ENCODE assay signal across 10 mouse cellular contexts in genomic region chr7:24845713-24846112, GRCm38 (mm10). TPM values are rescaled to one million over a fixed set of nuclear protein-coding genes. Genes with fewer than 3 reads are reported as not detected.
DNase-seq lines count a peak whose midpoint lies in the region; ATAC-seq and TF ChIP-seq lines count a peak whose summit lies in the region.
"Had no signal": no experiment of that assay in that cellular context is flagged by ENCODE, and none has a peak within 500 bp of the region (broad histone marks: within the 10 kb centered on the region; RNA-seq: fewer than 3 reads in every experiment).

No protein-coding gene starts in this region.

- no peaks in the 10 kb centered on the region for H3K36me3 ChIP-seq in kidney, postnatal 0 days (ENCODE audit: insufficient read depth, low read length)
- no peaks in the 10 kb centered on the region for H3K36me3 ChIP-seq in kidney, embryonic 16.5 days (ENCODE audit: insufficient read depth, low read length)
- H3K36me3 ChIP-seq in forebrain, embryonic 15.5 days, result no peaks in the 10 kb centered on the region
- H3K36me3 ChIP-seq in midbrain, embryonic 14.5 days (ENCODE audit: control insufficient read depth, insufficient read depth, low read length), result no peaks in the 10 kb centered on the region
- H3K36me3 ChIP-seq: embryonic facial prominence, embryonic 13.5 days; lung, embryonic 15.5 days had no signal

- no peaks in the 10 kb centered on the region for H3K4me1 ChIP-seq in kidney, postnatal 0 days (replicated peaks; ENCODE audit: insufficient read depth, low read length)
- H3K4me1 ChIP-seq in kidney, embryonic 16.5 days (ENCODE audit: insufficient read depth, low read length), result 0 out of 2 replicates have a peak, but pooled peaks cover 4% of the 10 kb centered on the region
- peaks cover 4% of the 10 kb centered on the region for H3K4me1 ChIP-seq in forebrain, embryonic 15.5 days
- no peaks in the 10 kb centered on the region for H3K4me1 ChIP-seq in midbrain, embryonic 14.5 days (ENCODE audit: control insufficient read depth, insufficient read depth, low read length)
- H3K4me1 ChIP-seq: embryonic facial prominence, embryonic 13.5 days; lung, embryonic 15.5 days had no signal

- no peak overlapping the region for H3K4me2 ChIP-seq in kidney, postnatal 0 days (ENCODE audit: low read length)
- H3K4me2 ChIP-seq in kidney, embryonic 16.5 days (replicated peaks; ENCODE audit: low read depth, low read length), result no peak overlapping the region
- no peak overlapping the region for H3K4me2 ChIP-seq in forebrain, embryonic 15.5 days (replicated peaks)
- no peak overlapping the region for H3K4me2 ChIP-seq in midbrain, embryonic 14.5 days (ENCODE audit: low read length)
- H3K4me2 ChIP-seq: embryonic facial prominence, embryonic 13.5 days; lung, embryonic 15.5 days had no signal

- H3K4me3 ChIP-seq in kidney, postnatal 0 days (replicated peaks; ENCODE audit: low read depth, low read length), result no peak overlapping the region
- H3K4me3 ChIP-seq in kidney, embryonic 16.5 days (ENCODE audit: low read length), result no peak overlapping the region
- H3K4me3 ChIP-seq in forebrain, embryonic 15.5 days, result no peak overlapping the region
- no peak overlapping the region for H3K4me3 ChIP-seq in midbrain, embryonic 14.5 days (replicated peaks; ENCODE audit: low read depth, low read length)
- H3K4me3 ChIP-seq: embryonic facial prominence, embryonic 13.5 days; lung, embryonic 15.5 days had no signal

- no peak for ATAC-seq in kidney, postnatal 0 days (replicated peaks; ENCODE audit: low FRiP score, low read depth)
- no peak; the same call in 1 of the 2 replicates for ATAC-seq in kidney, embryonic 16.5 days (ENCODE audit: low FRiP score, low TSS enrichment)
- ATAC-seq in forebrain, embryonic 15.5 days (replicated peaks), result peak; percentile 43; the same call in 1 of the 2 replicates
- ATAC-seq in midbrain, embryonic 14.5 days (ENCODE audit: low FRiP score, low TSS enrichment), result no peak

- no peaks in the 10 kb centered on the region for H3K9me3 ChIP-seq in kidney, postnatal 0 days (replicated peaks; ENCODE audit: low read length)
- no peaks in the 10 kb centered on the region for H3K9me3 ChIP-seq in kidney, embryonic 16.5 days (ENCODE audit: low read length)
- H3K9me3 ChIP-seq in forebrain, embryonic 15.5 days, result no peaks in the 10 kb centered on the region
- H3K9me3 ChIP-seq in midbrain, embryonic 14.5 days (ENCODE audit: control insufficient read depth, low read length), result no peaks in the 10 kb centered on the region
- H3K9me3 ChIP-seq: embryonic facial prominence, embryonic 13.5 days; lung, embryonic 15.5 days had no signal

- peak; percentile 57 for TF ChIP-seq CTCF in kidney, postnatal 0 days (IDR thresholded peaks at IDR 0.05; ENCODE audit: low read depth)

- 5% methylated on average over 6 of the region's 6 CpGs for WGBS in kidney, postnatal 0 days
- WGBS in kidney, embryonic 16.5 days, result 9% methylated on average over 6 of the region's 6 CpGs
- WGBS in forebrain, embryonic 15.5 days, result 2% methylated on average over 6 of the region's 6 CpGs
- 3% methylated on average over 6 of the region's 6 CpGs for WGBS in midbrain, embryonic 14.5 days

- H3K27ac ChIP-seq in kidney, postnatal 0 days, result no peak overlapping the region
- no peak overlapping the region for H3K27ac ChIP-seq in kidney, embryonic 16.5 days (ENCODE audit: low read length)
- peak overlapping the region; percentile 50; the same call in 1 of the 2 replicates for H3K27ac ChIP-seq in forebrain, embryonic 15.5 days (replicated peaks)
- no peak overlapping the region for H3K27ac ChIP-seq in midbrain, embryonic 14.5 days (replicated peaks; ENCODE audit: low read depth, low read length)
- H3K27ac ChIP-seq: embryonic facial prominence, embryonic 13.5 days; lung, embryonic 15.5 days had no signal

- no peak overlapping the region for H3K9ac ChIP-seq in kidney, postnatal 0 days (ENCODE audit: low read depth, low read length)
- no peak overlapping the region for H3K9ac ChIP-seq in kidney, embryonic 16.5 days (replicated peaks; ENCODE audit: low read length)
- no peak overlapping the region for H3K9ac ChIP-seq in forebrain, embryonic 15.5 days (replicated peaks)
- no peak overlapping the region for H3K9ac ChIP-seq in midbrain, embryonic 14.5 days (replicated peaks; ENCODE audit: low read length)
- H3K9ac ChIP-seq: embryonic facial prominence, embryonic 13.5 days; lung, embryonic 15.5 days had no signal

- no peaks in the 10 kb centered on the region for H3K27me3 ChIP-seq in kidney, postnatal 0 days (ENCODE audit: insufficient read depth, low read length)
- H3K27me3 ChIP-seq in kidney, embryonic 16.5 days (ENCODE audit: insufficient read depth, low read length), result no peaks in the 10 kb centered on the region
- H3K27me3 ChIP-seq in forebrain, embryonic 15.5 days, result no peaks in the 10 kb centered on the region
- no peaks in the 10 kb centered on the region for H3K27me3 ChIP-seq in midbrain, embryonic 14.5 days (ENCODE audit: control insufficient read depth, insufficient read depth, low read length)
- H3K27me3 ChIP-seq: embryonic facial prominence, embryonic 13.5 days; lung, embryonic 15.5 days had no signal

- peak; percentile 43 for DNase-seq in kidney, postnatal 0 days (ENCODE audit: low spot score)
- DNase-seq in NIH3T3 (ENCODE audit: low read depth), result peak; percentile 83
- peak; percentile 35 for DNase-seq in midbrain, embryonic 14.5 days
- no peak for DNase-seq in kidney, adult 9 months
- DNase-seq in gastrocnemius, adult 18-20 months (ENCODE audit: low spot score), result no peak
- no peak for DNase-seq in thymus, postnatal 25 days

RNA-seq across cellular contexts. Expression of gene Gm9844, which starts 16.3 kb away (rescaled TPM):
- polyA plus RNA-seq in kidney, postnatal 0 days (2015; fragmentation: Nextera tagmentation; extraction: Ambion mirVana), result 16.5 and 18.6 TPM in 2 replicates
- 8.3 and 21.9 TPM in 2 replicates for polyA plus RNA-seq in kidney, embryonic 16.5 days (2015; fragmentation: Nextera tagmentation; extraction: Ambion mirVana)
- polyA plus RNA-seq in forebrain, embryonic 15.5 days (2015; fragmentation: Nextera tagmentation; extraction: Ambion mirVana), result 27.2 and 27.9 TPM in 2 replicates
- 36.2 and 58.3 TPM in 2 replicates for polyA plus RNA-seq in midbrain, embryonic 14.5 days (2014; fragmentation: Nextera tagmentation; extraction: Ambion mirVana)
- not detected for total RNA-seq in gastrocnemius, adult 18-20 months (2021)

RNA-seq across cellular contexts. Expression of gene Lypd4, which starts 24.0 kb away (rescaled TPM):
- not detected in 2 replicates for polyA plus RNA-seq in kidney, postnatal 0 days (2015; fragmentation: Nextera tagmentation; extraction: Ambion mirVana)
- not detected in 2 replicates for polyA plus RNA-seq in kidney, embryonic 16.5 days (2015; fragmentation: Nextera tagmentation; extraction: Ambion mirVana)
- not detected in 2 replicates for polyA plus RNA-seq in forebrain, embryonic 15.5 days (2015; fragmentation: Nextera tagmentation; extraction: Ambion mirVana)
- not detected in 2 replicates for polyA plus RNA-seq in midbrain, embryonic 14.5 days (2014; fragmentation: Nextera tagmentation; extraction: Ambion mirVana)
- not detected for total RNA-seq in gastrocnemius, adult 18-20 months (2021)
- polyA plus RNA-seq: embryonic facial prominence, embryonic 13.5 days; lung, embryonic 15.5 days had no signal

RNA-seq across cellular contexts. Expression of gene Dmrtc2, which starts 24.1 kb away (rescaled TPM):
- 0.12 and 0.19 TPM in 2 replicates for polyA plus RNA-seq in kidney, postnatal 0 days (2015; fragmentation: Nextera tagmentation; extraction: Ambion mirVana)
- not detected in 2 replicates for polyA plus RNA-seq in kidney, embryonic 16.5 days (2015; fragmentation: Nextera tagmentation; extraction: Ambion mirVana)
- not detected in 2 replicates for polyA plus RNA-seq in forebrain, embryonic 15.5 days (2015; fragmentation: Nextera tagmentation; extraction: Ambion mirVana)
- not detected in 2 replicates for polyA plus RNA-seq in midbrain, embryonic 14.5 days (2014; fragmentation: Nextera tagmentation; extraction: Ambion mirVana)
- not detected for total RNA-seq in gastrocnemius, adult 18-20 months (2021)
- polyA plus RNA-seq: embryonic facial prominence, embryonic 13.5 days; lung, embryonic 15.5 days had no signal

RNA-seq across cellular contexts. Expression of gene Rps19, which starts 38.5 kb away (rescaled TPM):
- polyA plus RNA-seq in kidney, postnatal 0 days (2015; fragmentation: Nextera tagmentation; extraction: Ambion mirVana), result 2,933 and 3,330 TPM in 2 replicates
- 2,217 and 2,364 TPM in 2 replicates for polyA plus RNA-seq in kidney, embryonic 16.5 days (2015; fragmentation: Nextera tagmentation; extraction: Ambion mirVana)
- 1,460 and 1,591 TPM in 2 replicates for polyA plus RNA-seq in forebrain, embryonic 15.5 days (2015; fragmentation: Nextera tagmentation; extraction: Ambion mirVana)
- polyA plus RNA-seq in midbrain, embryonic 14.5 days (2014; fragmentation: Nextera tagmentation; extraction: Ambion mirVana), result 1,428 and 1,598 TPM in 2 replicates
- 100 to 1,000 TPM; 312 to 357 TPM for total RNA-seq in gastrocnemius, adult 18-20 months (2021)

RNA-seq across cellular contexts. Expression of gene Cd79a, which starts 51.5 kb away (rescaled TPM):
- 1.7 and 2.7 TPM in 2 replicates for polyA plus RNA-seq in kidney, postnatal 0 days (2015; fragmentation: Nextera tagmentation; extraction: Ambion mirVana)
- 1.8 and 2.0 TPM in 2 replicates for polyA plus RNA-seq in kidney, embryonic 16.5 days (2015; fragmentation: Nextera tagmentation; extraction: Ambion mirVana)
- polyA plus RNA-seq in forebrain, embryonic 15.5 days (2015; fragmentation: Nextera tagmentation; extraction: Ambion mirVana), result 0.20 and 0.34 TPM in 2 replicates
- polyA plus RNA-seq in midbrain, embryonic 14.5 days (2014; fragmentation: Nextera tagmentation; extraction: Ambion mirVana), result 0.28 TPM in 1 of 2 replicates, not detected in the other
- under 1 TPM in 1 of 2 experiments, not detected in 1; 0.14 TPM for total RNA-seq in gastrocnemius, adult 18-20 months (2021)

Comparison
In these comparisons a context has a peak if more than half of its experiments do, and no peak if none do; other contexts are left out.
1. DNase-seq: peak in kidney, postnatal 0 days (single experiment), NIH3T3 (single experiment) and midbrain, embryonic 14.5 days (single experiment); none in kidney, adult 9 months (single experiment), gastrocnemius, adult 18-20 months (single experiment) and thymus, postnatal 25 days (single experiment).